ENCODE assay signal across 8 mouse cellular contexts in the genomic region with DNA sequence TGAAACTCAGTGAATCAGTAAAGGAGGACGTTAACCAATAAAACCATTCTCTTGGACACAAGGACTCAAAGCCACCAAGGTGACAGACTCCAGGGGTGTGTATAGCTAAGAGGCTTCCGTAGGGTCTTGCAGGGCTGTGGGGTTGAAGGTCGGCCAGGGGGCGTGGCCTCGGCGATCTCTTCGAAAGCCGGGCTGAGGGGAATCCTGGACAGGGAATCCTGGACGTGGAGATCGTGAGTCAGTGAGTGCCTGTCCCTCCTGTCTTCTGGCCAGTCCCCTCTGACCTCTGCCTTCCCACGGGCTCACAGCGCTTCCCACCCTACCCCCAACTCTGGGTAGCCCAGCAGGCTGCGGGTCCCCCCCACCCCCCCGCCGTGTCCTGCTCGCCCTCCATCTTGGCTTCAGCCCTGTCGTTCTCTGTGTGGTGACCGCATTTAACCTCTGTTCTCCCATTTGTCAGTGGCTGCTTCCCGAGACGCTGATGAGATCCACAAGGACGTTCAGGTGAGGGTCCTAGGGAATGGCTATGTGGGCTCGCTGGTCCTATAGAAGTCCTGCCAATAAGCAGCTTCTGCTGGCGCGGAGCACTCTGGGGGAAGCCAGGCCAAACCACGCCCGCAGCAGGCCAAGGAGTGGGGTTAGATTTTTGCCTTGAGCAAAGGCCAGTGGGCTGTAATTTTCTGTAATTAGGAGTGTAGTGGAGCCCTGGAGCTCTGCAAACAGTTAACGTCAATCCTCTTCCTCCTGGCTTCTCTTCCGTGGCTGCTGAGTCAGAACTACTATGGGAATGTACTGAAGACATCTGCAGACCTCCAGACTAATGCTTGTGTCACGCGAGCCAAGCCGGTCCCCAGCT. TPM values are rescaled to one million over a fixed set of nuclear protein-coding genes. Genes with fewer than 3 reads are reported as not detected.
DNase-seq lines count a peak whose midpoint lies in the region; ATAC-seq and TF ChIP-seq lines count a peak whose summit lies in the region.

A gene (plus strand): TSS at position 163 of the 856 bp plus-strand sequence.

- peaks cover 2% of the 10 kb centered on the region for H3K4me1 ChIP-seq in ES-Bruce4 (ENCODE audit: control insufficient read depth, insufficient read depth, low read length)
- peaks cover 11% of the 10 kb centered on the region for H3K4me1 ChIP-seq in forebrain, embryonic 13.5 days
- H3K4me1 ChIP-seq in lung, adult 2 months (ENCODE audit: control insufficient read depth, insufficient read depth, low read length), result no peaks in the 10 kb centered on the region
- peaks cover 9% of the 10 kb centered on the region; the same call in 1 of the 2 replicates for H3K4me1 ChIP-seq in neural tube, embryonic 14.5 days (ENCODE audit: control insufficient read depth, insufficient read depth, low read length)

- no peak for TF ChIP-seq EP300 in ES-Bruce4 (IDR thresholded peaks at IDR 0.05; ENCODE audit: insufficient read depth, low read depth, low read length)

- H3K4me3 ChIP-seq in ES-Bruce4 (ENCODE audit: low read depth, low read length), result peak within 1 kb of the TSS; percentile 92
- H3K4me3 ChIP-seq in forebrain, embryonic 13.5 days, result peak within 1 kb of the TSS; percentile 41
- H3K4me3 ChIP-seq in lung, adult 2 months (replicated peaks; ENCODE audit: extremely low read depth, low read depth, low read length), result peak within 1 kb of the TSS; percentile 94
- peak within 1 kb of the TSS; percentile 39 for H3K4me3 ChIP-seq in neural tube, embryonic 14.5 days (ENCODE audit: low read depth, low read length)

- ATAC-seq in forebrain, embryonic 13.5 days, result no peak
- ATAC-seq in neural tube, embryonic 14.5 days (ENCODE audit: low read depth), result peak; percentile 24; the same call in 1 of the 2 replicates

- H3K4me2 ChIP-seq in forebrain, embryonic 13.5 days, result peak within 1 kb of the TSS; percentile 62
- H3K4me2 ChIP-seq in neural tube, embryonic 14.5 days (ENCODE audit: low read depth, low read length), result peak within 1 kb of the TSS; percentile 65

- H3K36me3 ChIP-seq in ES-Bruce4 (ENCODE audit: control insufficient read depth, insufficient read depth, low read length, poor library complexity, severe bottlenecking), result no peaks in the 10 kb centered on the region
- H3K36me3 ChIP-seq in forebrain, embryonic 13.5 days (ENCODE audit: poor library complexity, severe bottlenecking), result no peaks in the 10 kb centered on the region
- no peaks in the 10 kb centered on the region for H3K36me3 ChIP-seq in neural tube, embryonic 14.5 days (ENCODE audit: control insufficient read depth, insufficient read depth, low read length)

- TF ChIP-seq POLR2A in ES-Bruce4 (IDR thresholded peaks at IDR 0.05; ENCODE audit: insufficient read depth, low read length), result peak; percentile 8
- no peak for TF ChIP-seq POLR2A in brain, embryonic 14.5 days (IDR thresholded peaks at IDR 0.05; ENCODE audit: borderline replicate concordance, extremely low read depth, insufficient read depth, insufficient read length, poor library complexity, severe bottlenecking)
- TF ChIP-seq POLR2A in lung, adult 2 months (IDR thresholded peaks at IDR 0.05; ENCODE audit: borderline replicate concordance, extremely low read depth, low read depth, low read length), result peak; percentile 40; the same call in 1 of the 2 replicates

- H3K9me3 ChIP-seq in ES-Bruce4 (replicated peaks; ENCODE audit: control insufficient read depth, insufficient read depth, low read length, poor library complexity, severe bottlenecking), result no peaks in the 10 kb centered on the region
- no peaks in the 10 kb centered on the region for H3K9me3 ChIP-seq in forebrain, embryonic 13.5 days (replicated peaks)
- H3K9me3 ChIP-seq in neural tube, embryonic 14.5 days (ENCODE audit: control insufficient read depth, low read length), result no peaks in the 10 kb centered on the region

- H3K27me3 ChIP-seq in ES-Bruce4 (ENCODE audit: control insufficient read depth, insufficient read depth, low read length, poor library complexity, severe bottlenecking), result no peaks in the 10 kb centered on the region
- no peaks in the 10 kb centered on the region for H3K27me3 ChIP-seq in forebrain, embryonic 13.5 days
- no peaks in the 10 kb centered on the region for H3K27me3 ChIP-seq in neural tube, embryonic 14.5 days (ENCODE audit: control insufficient read depth, insufficient read depth, low read length)

- whole genome bisulfite sequencing in forebrain, embryonic 13.5 days, result 14% methylated on average over 31 of the region's 31 CpGs
- 2% methylated on average over 26 of the region's 31 CpGs for WGBS in large intestine, adult 2 months
- 5% methylated on average over 31 of the region's 31 CpGs for WGBS in lung, adult 2 months
- WGBS in neural tube, embryonic 14.5 days, result 12% methylated on average over 31 of the region's 31 CpGs

- no peak for TF ChIP-seq CTCF in ES-Bruce4 (IDR thresholded peaks at IDR 0.05; ENCODE audit: low read depth, low read length)
- no peak for TF ChIP-seq CTCF in brain, embryonic 14.5 days (IDR thresholded peaks at IDR 0.05; ENCODE audit: borderline replicate concordance, extremely low read depth, insufficient read depth, insufficient read length)
- TF ChIP-seq CTCF in lung, adult 2 months (IDR thresholded peaks at IDR 0.05; ENCODE audit: insufficient read depth, low read length), result no peak

- no peak within 1 kb of the TSS for H3K27ac ChIP-seq in ES-Bruce4 (ENCODE audit: insufficient read depth, low read length)
- H3K27ac ChIP-seq in forebrain, embryonic 13.5 days, result no peak within 1 kb of the TSS
- 0 out of 2 replicates have a peak within 1 kb of the TSS, but pooled peaks have one; percentile 6 for H3K27ac ChIP-seq in neural tube, embryonic 14.5 days (ENCODE audit: low read depth, low read length)

- intact Hi-C loops in heart, postnatal 25 days (cut with DNase I), result loop anchor here (2.0 kb wide), 1 partner anchor 17 kb away; no protein-coding TSS in a partner anchor

- DNase-seq in brain, embryonic 14.5 days (ENCODE audit: low read depth), result peak; percentile 64
- DNase-seq in heart, postnatal 25 days (ENCODE audit: low spot score), result peak; percentile 61
- peak; percentile 55 for DNase-seq in large intestine, adult 2 months (ENCODE audit: low read depth, low spot score)
- DNase-seq in lung, adult 2 months, result peak; percentile 73
- DNase-seq in thymus, postnatal 10 days (ENCODE audit: low spot score in 2 of 2), result peak; percentile 52 to 66

- H3K9ac ChIP-seq in ES-Bruce4 (ENCODE audit: low read depth, poor library complexity, severe bottlenecking), result peak within 1 kb of the TSS; percentile 47
- H3K9ac ChIP-seq in forebrain, embryonic 13.5 days, result peak within 1 kb of the TSS; percentile 58
- H3K9ac ChIP-seq in neural tube, embryonic 14.5 days (replicated peaks; ENCODE audit: low read depth, low read length), result peak within 1 kb of the TSS; percentile 46

RNA-seq across cellular contexts. Expression of the gene that starts here (rescaled TPM):
- 2.6 and 2.9 TPM in 2 replicates for polyA plus RNA-seq in ES-Bruce4 (2011; ENCODE audit: insufficient read depth, insufficient read length, low read depth, missing spikeins)
- polyA plus RNA-seq in brain, embryonic 14.5 days (2012; rRNA removed), result 13.4 and 16.9 TPM in 2 replicates
- polyA plus RNA-seq in forebrain, embryonic 13.5 days (2015; fragmentation: Nextera tagmentation; extraction: Ambion mirVana), result 16.6 and 18.0 TPM in 2 replicates
- 10 to 100 TPM; 93.3 to 97.2 TPM for total RNA-seq in heart, postnatal 25 days (2021)
- 19.9 and 25.9 TPM in 2 replicates for polyA plus RNA-seq in large intestine, adult 2 months (2012; rRNA removed)
- polyA plus RNA-seq in lung, adult 2 months (2012; rRNA removed), result 8.0 and 14.9 TPM in 2 replicates
- polyA plus RNA-seq in neural tube, embryonic 14.5 days (2014; fragmentation: Nextera tagmentation; extraction: Ambion mirVana), result 44.3 and 47.8 TPM in 2 replicates

Comparison
In these comparisons a context has a peak if more than half of its experiments do, and no peak if none do; other contexts are left out.
1. H3K4me3 ChIP-seq: peak in every context shown above with its lines; median percentile 94 in lung, adult 2 months; 92 in ES-Bruce4; 41 in forebrain, embryonic 13.5 days; 39 in neural tube, embryonic 14.5 days.